Mouse (Mus musculus): ENCODE data around the gene Osbpl5.

GRCm38 (mm10) chr7:143758956-143759355, 2.2 kb upstream of the Osbpl5 start:
- TF ChIP-seq CTCF (IDR thresholded peaks at IDR 0.05) (no peak), EP300 (IDR thresholded peaks at IDR 0.05) (no peak)

Measured in lung, postnatal 0 days (tissue).